Mouse (Mus musculus) brain, embryonic 14.5 days (tissue): ENCODE measurements at regions not wholly inside any gene's neighbourhood (a gene's known extent, or its start where the extent isn't known, plus 50 kb on each side); places are given as distances from the start of the nearest gene placed in this dataset.

Experiments
- DNase-seq: peaks from one replicate; pipeline ENCODE4 v3.0.0-alpha.2; 2011; ENCODE audit warnings: low read depth
- CTCF ChIP-seq: fragments of 200-500 bp; IDR thresholded peaks from 2 replicates; pipeline ENCODE4 v1.5.1; 2012; ENCODE audit warnings: inconsistent platforms, mild to moderate bottlenecking, moderate library complexity, borderline replicate concordance; ENCODE audit not compliant: insufficient read depth, insufficient read length; ENCODE audit errors: extremely low read depth
- POLR2A ChIP-seq: fragments of 200-500 bp; IDR thresholded peaks from 2 replicates; pipeline ENCODE4 v1.6.1; 2012; ENCODE audit warnings: mild to moderate bottlenecking, inconsistent platforms, borderline replicate concordance; ENCODE audit not compliant: poor library complexity, insufficient read depth, insufficient read length, severe bottlenecking; ENCODE audit errors: extremely low read depth

- TF ChIP-seq POLR2A (no peak), CTCF (no peak)
- peak; percentile 52 for DNase-seq
These were observed 126.8 kb upstream of the Zfp706 start for GRCm38 (mm10) chr15:37134386-37134785.

- peak; percentile 81 for DNase-seq
- TF ChIP-seq POLR2A (no peak), CTCF (peak; percentile 63; the same call in 1 of the 2 replicates)
These were observed 126.3 kb upstream of the Zfp706 start for GRCm38 (mm10) chr15:37133916-37134315.

- DNase-seq = no peak
These were observed 120.1 kb upstream of the Zfp706 start for GRCm38 (mm10) chr15:37127681-37128080.

GRCm38 (mm10) chr15:37127170-37127569 is 119.6 kb upstream of the Zfp706 start:
- TF ChIP-seq POLR2A = no peak
- DNase-seq = no peak

More at GRCm38 (mm10) chr15:37127681-37128080, 120.1 kb upstream of the Zfp706 start:
- TF ChIP-seq POLR2A (no peak), CTCF (no peak)

- no peak for DNase-seq
- TF ChIP-seq POLR2A = no peak
- no peak for TF ChIP-seq CTCF
These were observed 118.2 kb upstream of the Zfp706 start for GRCm38 (mm10) chr15:37125823-37126222.

GRCm38 (mm10) chr15:37124951-37125350 is 117.4 kb upstream of the Zfp706 start:
- no peak for TF ChIP-seq CTCF
- no peak for TF ChIP-seq POLR2A
- DNase-seq = no peak

GRCm38 (mm10) chr15:37124299-37124698 is 116.7 kb upstream of the Zfp706 start:
- DNase-seq = no peak

GRCm38 (mm10) chr15:37120381-37120780 is 112.8 kb upstream of the Zfp706 start:
- DNase-seq = peak; percentile 76
- TF ChIP-seq CTCF (peak; percentile 93), POLR2A (no peak)

More at GRCm38 (mm10) chr15:37124299-37124698, 116.7 kb upstream of the Zfp706 start:
- no peak for TF ChIP-seq POLR2A
- TF ChIP-seq CTCF = no peak

- TF ChIP-seq CTCF (peak; percentile 76), POLR2A (no peak)
- DNase-seq = peak; percentile 87
These were observed 106.5 kb upstream of the Zfp706 start for GRCm38 (mm10) chr15:37114119-37114518.

- TF ChIP-seq CTCF (no peak), POLR2A (no peak)
- DNase-seq = no peak
These were observed 102.9 kb upstream of the Zfp706 start for GRCm38 (mm10) chr15:37110462-37110861.

- no peak for TF ChIP-seq POLR2A
- TF ChIP-seq CTCF = peak; percentile 39; the same call in 1 of the 2 replicates
- DNase-seq = peak; percentile 62
These were observed 94.5 kb upstream of the Zfp706 start for GRCm38 (mm10) chr15:37102035-37102555.

- TF ChIP-seq POLR2A (no peak), CTCF (peak; percentile 25; the same call in 1 of the 2 replicates)
- DNase-seq = no peak
These were observed 93.8 kb upstream of the Zfp706 start for GRCm38 (mm10) chr15:37101419-37101818.

GRCm38 (mm10) chr15:37100767-37101288 is 93.3 kb upstream of the Zfp706 start:
- no peak for DNase-seq
- TF ChIP-seq POLR2A (no peak), CTCF (no peak)
